35 mouse cellular contexts compared by ENCODE assay signal in genomic region chr7:68111532-68111931, GRCm38 (mm10).
"Had no signal": no experiment of that assay in that cellular context is flagged by ENCODE, and none has a peak within 500 bp of the region (broad histone marks: within the 10 kb centered on the region; RNA-seq: fewer than 3 reads in every experiment).

No protein-coding gene starts in this region.

- H3K9ac ChIP-seq: heart, embryonic 12.5 days; heart, embryonic 13.5 days; heart, embryonic 15.5 days; hindbrain, embryonic 12.5 days; hindbrain, embryonic 13.5 days; hindbrain, embryonic 14.5 days; hindbrain, embryonic 15.5 days; intestine, embryonic 15.5 days; kidney, embryonic 15.5 days had no signal

- H3K27ac ChIP-seq: heart, embryonic 13.5 days; heart, embryonic 15.5 days; hindbrain, embryonic 10.5 days; hindbrain, embryonic 12.5 days; hindbrain, embryonic 13.5 days; hindbrain, embryonic 14.5 days; hindbrain, embryonic 15.5 days; hindbrain, postnatal 0 days; intestine, embryonic 15.5 days; kidney, embryonic 15.5 days; kidney, postnatal 0 days; layer of hippocampus, adult 2 months; left cerebral cortex, adult 2 months had no signal

- H3K4me3 ChIP-seq: heart, embryonic 12.5 days; heart, embryonic 13.5 days; heart, embryonic 15.5 days; hindbrain, embryonic 10.5 days; hindbrain, embryonic 12.5 days; hindbrain, embryonic 13.5 days; hindbrain, embryonic 15.5 days; intestine, embryonic 15.5 days; kidney, embryonic 15.5 days; layer of hippocampus, adult 2 months; left cerebral cortex, adult 2 months had no signal

- H3K4me1 ChIP-seq: hindbrain, embryonic 15.5 days had no signal

- H3K9me3 ChIP-seq: heart, embryonic 12.5 days; heart, embryonic 13.5 days; heart, embryonic 15.5 days; hindbrain, embryonic 10.5 days; hindbrain, embryonic 12.5 days; hindbrain, embryonic 13.5 days; hindbrain, embryonic 15.5 days; intestine, embryonic 15.5 days; kidney, embryonic 15.5 days had no signal

- H3K36me3 ChIP-seq: heart, embryonic 12.5 days; heart, embryonic 13.5 days; heart, embryonic 15.5 days; hindbrain, embryonic 12.5 days; hindbrain, embryonic 13.5 days; hindbrain, embryonic 15.5 days; intestine, embryonic 15.5 days; kidney, embryonic 15.5 days had no signal

- DNase-seq: heart, postnatal 10 days; heart, postnatal 14 days; heart, postnatal 36 days; heart, postnatal 4 days; kidney, adult 11 months; kidney, adult 18-20 months; kidney, adult 2 months; kidney, adult 8-10 months; kidney, adult 9 months; kidney, postnatal 10 days; kidney, postnatal 14 days; kidney, postnatal 25 days; kidney, postnatal 36 days; kidney, postnatal 4 days; layer of hippocampus, adult 9-11 months; layer of hippocampus, postnatal 36 days had no signal

- H3K27me3 ChIP-seq: heart, embryonic 12.5 days; heart, embryonic 13.5 days; heart, embryonic 15.5 days; hindbrain, embryonic 12.5 days; hindbrain, embryonic 13.5 days; hindbrain, embryonic 15.5 days; intestine, embryonic 15.5 days; kidney, embryonic 15.5 days had no signal

- H3K4me2 ChIP-seq: heart, embryonic 11.5 days; heart, embryonic 12.5 days; heart, embryonic 13.5 days; heart, embryonic 15.5 days; hindbrain, embryonic 12.5 days; hindbrain, embryonic 13.5 days; hindbrain, embryonic 14.5 days; hindbrain, embryonic 15.5 days; intestine, embryonic 15.5 days; kidney, embryonic 15.5 days had no signal

- ATAC-seq: hindbrain, embryonic 16.5 days; hindbrain, postnatal 0 days; inflammation-experienced regulatory T-cells, adult 6 months; intestine, embryonic 15.5 days; intestine, embryonic 16.5 days; intestine, postnatal 0 days had no signal
